Mouse (Mus musculus): ENCODE data around the gene Hk3. TPM values are rescaled to one million over a fixed set of nuclear protein-coding genes. Genes with fewer than 3 reads are reported as not detected.

The Hk3 gene
- total RNA-seq (2021): 1 to 10 TPM; 1.1 to 2.6 TPM
- long read RNA-seq, experiment 1, partial matches to known transcripts: 0 of 3 reads
- long read RNA-seq, experiment 1, other reads (novel, unspliced or antisense): 0 of 3 reads
- long read RNA-seq, experiment 2, partial matches to known transcripts: 0 of 5 reads
- long read RNA-seq, experiment 2, other reads (novel, unspliced or antisense): 1 of 5 reads

DNA sequence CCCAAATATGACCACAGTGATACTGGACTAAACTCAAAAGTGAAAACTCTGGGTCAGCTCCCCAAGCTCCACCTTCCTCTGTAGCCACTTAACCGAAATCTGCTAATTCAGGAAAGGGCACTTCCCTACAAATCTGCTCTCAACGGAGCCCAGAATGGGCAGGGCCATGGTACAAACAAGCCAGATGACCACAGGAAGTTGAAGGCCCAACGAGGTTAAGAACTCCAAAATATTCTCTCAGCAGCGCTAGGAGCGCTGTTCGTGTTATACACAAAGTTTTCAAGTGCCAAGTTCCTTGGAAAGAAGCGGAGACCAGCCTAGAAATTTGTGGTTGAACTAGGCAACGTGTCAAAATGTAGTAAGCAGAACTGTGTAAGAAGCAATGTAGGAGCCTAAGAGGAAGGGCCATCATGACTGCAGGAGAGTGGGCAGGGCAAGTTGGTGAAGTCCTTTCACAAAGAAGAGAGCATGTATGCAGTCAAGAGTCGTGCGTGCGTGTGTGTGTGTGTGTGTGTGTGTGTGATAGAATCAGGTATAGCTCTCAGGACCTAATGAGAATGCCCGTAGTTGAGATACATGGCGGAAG lies at the start of gene Hk3:
Hk3 (minus strand) TSS at position 192 of the 586 bp plus-strand sequence.
- DNase-seq (ENCODE audit: low spot score in 2 of 2): no peak

DNA sequence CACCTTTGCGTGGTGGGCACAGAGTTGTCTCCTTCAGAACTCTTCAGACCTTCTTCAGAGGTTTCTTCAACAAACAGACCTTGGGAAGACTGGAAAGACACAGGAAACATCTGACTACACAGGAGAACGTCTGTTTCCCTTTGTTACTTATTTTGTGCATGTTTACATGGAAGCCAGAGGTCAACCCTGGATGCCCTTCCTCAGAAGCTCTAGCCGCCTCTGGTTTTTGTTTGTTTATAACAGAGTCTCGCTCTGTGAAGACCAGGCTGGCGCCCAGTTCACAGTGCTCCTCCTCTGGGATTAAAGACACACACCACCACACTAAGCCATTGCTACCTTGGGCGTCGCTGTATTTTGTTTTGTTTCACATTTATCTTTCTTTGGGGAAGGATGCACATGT lies 48.5 kb upstream of the Hk3 start:
- DNase-seq (ENCODE audit: low spot score in 2 of 2): no peak

DNA sequence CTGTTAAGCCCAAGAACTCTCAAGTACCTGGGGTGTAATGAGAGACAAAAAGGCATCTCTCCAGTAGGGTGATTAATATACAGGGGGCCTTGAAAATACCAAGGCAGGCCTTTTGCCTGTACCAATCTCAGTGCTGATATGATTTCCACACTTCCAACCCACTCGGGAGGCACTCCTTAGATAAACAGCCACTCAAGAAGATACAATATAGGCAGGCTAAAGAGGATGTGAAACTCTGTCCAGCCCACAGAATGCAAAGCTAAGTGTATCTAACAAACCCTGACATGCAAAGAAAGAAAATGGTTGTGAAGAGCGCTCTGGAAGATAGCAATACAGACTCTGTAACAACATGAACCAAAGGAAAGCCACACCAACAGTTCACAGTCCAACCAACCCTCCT lies 42.1 kb upstream of the Hk3 start:
- no peak for DNase-seq (ENCODE audit: low spot score in 2 of 2)

DNA sequence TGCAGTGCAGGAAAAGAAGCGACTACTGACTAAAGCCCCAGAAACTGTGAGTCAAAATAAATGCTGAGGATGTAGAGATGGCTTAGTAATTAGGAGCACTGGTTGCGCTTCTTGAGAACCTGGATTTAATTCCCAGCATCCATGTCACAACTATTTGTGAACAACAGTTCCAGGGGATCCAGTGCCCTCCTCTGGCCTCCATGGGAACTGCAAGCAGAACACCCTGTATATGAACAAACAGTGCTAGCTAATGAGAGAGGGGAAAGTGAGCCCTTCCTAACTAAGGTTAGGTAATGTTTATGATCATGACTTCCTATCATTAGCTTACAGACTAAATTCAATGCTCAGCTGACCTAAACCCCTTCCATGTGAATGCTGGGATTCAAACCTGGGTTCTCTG lies 36.9 kb upstream of the Hk3 start:
- DNase-seq (ENCODE audit: low spot score in 2 of 2): peak in 1 of 2 experiments; percentile 25

- DNase-seq (ENCODE audit: low spot score in 2 of 2): no peak
These were observed 26.5 kb upstream of the Hk3 start for GRCm38 (mm10) chr13:55047706-55048105.

- no peak for DNase-seq (ENCODE audit: low spot score in 2 of 2)
These were observed 18.8 kb upstream of the Hk3 start for GRCm38 (mm10) chr13:55040016-55040415.

GRCm38 (mm10) chr13:55024215-55024614 lies 3.0 kb upstream of the Hk3 start:
- DNase-seq (ENCODE audit: low spot score in 2 of 2): no peak

GRCm38 (mm10) chr13:55022715-55023114 lies 1.5 kb upstream of the Hk3 start:
- peak in 1 of 2 experiments; percentile 26 for DNase-seq (ENCODE audit: low spot score in 2 of 2)

DNA sequence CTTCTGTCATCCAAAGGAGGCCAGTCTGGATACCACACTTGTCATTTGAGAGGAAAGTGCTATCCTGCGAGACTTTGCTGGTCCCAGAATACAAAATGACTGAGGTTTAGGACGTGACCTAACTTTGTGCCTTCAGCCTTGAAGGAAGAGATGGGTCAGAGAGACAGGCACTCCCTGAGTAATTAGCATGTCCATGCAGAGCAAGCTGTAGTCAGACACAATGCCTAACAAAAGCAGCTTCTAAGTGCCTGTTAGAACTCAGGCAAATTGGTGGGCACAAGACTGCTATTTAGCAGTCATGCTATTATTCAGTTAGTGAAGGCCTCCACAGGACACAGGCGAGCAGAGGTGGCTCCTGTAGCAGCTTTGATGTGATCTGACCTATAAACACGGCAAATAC lies 1.1 kb upstream of the Hk3 start:
- DNase-seq (ENCODE audit: low spot score in 2 of 2): no peak

DNA sequence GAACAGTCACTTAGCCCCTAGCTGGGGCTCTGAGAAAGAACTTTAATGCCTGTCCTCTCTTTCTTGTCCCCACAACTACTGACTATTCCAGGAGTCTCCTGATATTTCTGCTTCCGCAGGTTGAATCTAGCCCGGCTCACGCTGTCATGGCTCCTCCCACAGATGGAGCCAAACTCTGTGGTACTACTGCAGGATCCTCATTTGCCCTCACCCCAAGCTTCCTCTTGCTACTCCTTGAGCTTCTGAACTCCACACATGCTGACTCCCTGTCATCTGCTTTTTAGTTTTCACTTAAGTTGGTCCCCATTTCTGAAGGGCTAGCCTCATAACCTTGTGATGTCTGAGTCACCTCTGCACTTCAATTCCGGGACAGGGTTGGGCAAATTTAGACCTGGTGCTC lies 1.1 kb downstream of the Hk3 start:
- DNase-seq (ENCODE audit: low spot score in 2 of 2): no peak

GRCm38 (mm10) chr13:55019181-55019580 lies 2.0 kb downstream of the Hk3 start:
- DNase-seq (ENCODE audit: low spot score in 2 of 2): no peak

- no peak for DNase-seq (ENCODE audit: low spot score in 2 of 2)
These were observed 2.5 kb downstream of the Hk3 start for GRCm38 (mm10) chr13:55018700-55019099.

GRCm38 (mm10) chr13:55017898-55018599 lies 3.1 kb downstream of the Hk3 start:
- no peak for DNase-seq (ENCODE audit: low spot score in 2 of 2)

DNA sequence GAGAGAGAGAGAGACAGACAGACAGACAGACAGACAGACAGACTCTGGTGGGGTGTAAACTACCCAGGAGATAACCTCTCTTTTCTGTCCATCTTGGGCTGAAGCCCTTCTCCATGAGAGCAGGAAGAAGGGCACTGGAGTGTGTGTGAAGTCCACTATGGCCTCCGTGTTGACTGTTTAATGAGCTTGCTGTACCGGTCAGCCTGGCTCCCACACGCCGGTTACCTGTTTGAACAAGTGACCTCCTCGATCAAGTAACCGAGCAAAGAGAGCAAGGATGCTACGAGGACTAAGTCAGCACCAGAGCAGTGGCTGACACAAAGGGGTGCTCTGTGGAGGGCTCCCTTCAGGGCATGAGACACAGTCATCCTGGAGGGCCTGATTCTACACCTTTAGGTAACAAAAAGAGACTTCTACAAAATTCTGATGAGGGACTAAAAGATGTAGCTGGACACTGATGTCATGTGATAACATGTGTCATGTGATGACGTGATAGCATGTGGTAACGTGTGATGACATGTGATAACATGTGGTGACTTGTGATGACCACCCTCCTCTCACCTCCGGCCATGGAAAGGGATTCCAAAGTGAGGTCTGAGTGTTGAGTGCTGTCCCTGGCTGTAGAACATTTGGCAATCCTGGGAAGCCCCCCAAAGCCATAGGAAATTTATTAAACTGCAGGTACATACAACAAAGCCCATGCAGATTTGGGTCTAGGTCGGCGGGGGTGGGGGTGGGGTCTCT lies 3.9 kb downstream of the Hk3 start:
- DNase-seq (ENCODE audit: low spot score in 2 of 2): no peak

DNA sequence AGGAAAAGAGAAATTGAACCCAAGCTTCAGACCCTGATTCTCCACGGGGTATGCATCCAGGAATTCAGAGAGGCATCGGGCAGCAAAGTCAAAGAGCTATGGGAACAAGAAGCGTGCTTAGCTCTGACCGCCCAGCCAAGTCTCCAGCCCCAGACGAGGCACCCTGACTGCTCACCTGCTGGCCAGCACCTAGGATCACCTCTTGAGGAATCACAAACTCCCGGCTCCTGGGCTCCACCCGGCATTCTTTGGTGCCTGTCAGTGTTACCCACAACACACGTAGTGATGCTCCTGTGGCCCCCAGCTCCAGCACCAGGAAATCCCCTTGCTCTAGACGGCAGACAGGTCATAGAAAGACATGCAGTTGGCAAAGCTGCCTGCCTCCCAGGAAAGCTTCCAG lies 6.7 kb downstream of the Hk3 start:
- DNase-seq (ENCODE audit: low spot score in 2 of 2): no peak

DNA sequence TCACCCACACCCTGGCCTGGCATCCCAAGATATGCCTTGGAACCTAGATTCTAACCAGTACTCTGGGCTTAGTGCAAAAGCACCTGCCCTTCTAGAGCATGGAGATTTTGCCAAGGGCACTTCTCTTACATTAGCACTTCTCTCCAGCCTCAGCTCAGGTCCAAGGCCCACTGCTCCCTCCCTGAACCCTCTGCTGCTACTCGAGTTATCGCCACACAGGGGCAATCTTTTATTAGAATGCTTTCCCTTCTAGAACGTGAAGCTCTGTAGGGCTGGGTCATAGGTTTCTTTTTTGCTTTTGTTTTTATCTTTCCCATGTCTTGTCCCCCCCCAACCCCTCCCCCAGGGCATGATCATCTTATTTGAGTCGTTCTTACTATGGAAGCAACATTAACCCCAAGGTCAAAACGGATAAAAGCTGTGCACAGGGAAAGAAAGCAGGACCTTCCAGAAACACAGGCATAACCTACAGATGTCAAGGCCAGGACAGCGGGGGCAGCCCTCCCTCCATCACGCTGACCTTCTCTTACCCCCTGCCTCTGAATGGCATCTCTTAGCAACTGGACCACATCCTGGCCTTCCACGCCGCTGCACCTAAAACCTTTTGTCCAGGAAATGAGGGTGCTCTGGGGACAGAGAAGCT lies 7.4 kb downstream of the Hk3 start:
- no peak for DNase-seq (ENCODE audit: low spot score in 2 of 2)

DNA sequence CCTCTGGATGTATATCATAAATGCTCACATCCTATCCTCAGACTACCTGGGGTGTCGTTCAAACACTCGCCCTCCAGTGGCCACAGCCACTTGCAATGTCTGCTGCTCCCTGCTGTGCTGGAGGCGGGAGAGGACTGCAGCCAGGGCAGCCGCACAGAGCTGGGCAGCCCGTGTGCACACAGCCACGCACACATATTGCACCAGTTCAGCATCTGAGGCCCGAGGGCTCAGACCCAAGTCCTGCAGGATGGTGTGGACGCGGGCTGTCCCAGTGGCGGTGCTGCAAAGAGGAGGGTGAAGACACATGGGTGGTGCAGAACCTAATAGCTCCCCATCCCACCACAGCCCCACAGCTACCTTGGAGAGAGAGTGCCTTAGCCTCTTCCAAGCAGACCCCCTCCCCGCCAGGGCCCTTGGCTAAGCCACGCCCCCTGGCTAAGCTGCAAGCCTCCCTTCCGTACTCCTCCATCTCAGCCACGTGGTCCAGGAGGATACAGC lies 9.2 kb downstream of the Hk3 start:
- DNase-seq (ENCODE audit: low spot score in 2 of 2): no peak

GRCm38 (mm10) chr13:55011103-55011502 lies 10.1 kb downstream of the Hk3 start:
- DNase-seq (ENCODE audit: low spot score in 2 of 2): no peak

GRCm38 (mm10) chr13:55008589-55008988 lies 12.6 kb downstream of the Hk3 start:
- no peak for DNase-seq (ENCODE audit: low spot score in 2 of 2)

- no peak for DNase-seq (ENCODE audit: low spot score in 2 of 2)
These were observed 14.8 kb downstream of the Hk3 start for GRCm38 (mm10) chr13:55006415-55006742.

DNA sequence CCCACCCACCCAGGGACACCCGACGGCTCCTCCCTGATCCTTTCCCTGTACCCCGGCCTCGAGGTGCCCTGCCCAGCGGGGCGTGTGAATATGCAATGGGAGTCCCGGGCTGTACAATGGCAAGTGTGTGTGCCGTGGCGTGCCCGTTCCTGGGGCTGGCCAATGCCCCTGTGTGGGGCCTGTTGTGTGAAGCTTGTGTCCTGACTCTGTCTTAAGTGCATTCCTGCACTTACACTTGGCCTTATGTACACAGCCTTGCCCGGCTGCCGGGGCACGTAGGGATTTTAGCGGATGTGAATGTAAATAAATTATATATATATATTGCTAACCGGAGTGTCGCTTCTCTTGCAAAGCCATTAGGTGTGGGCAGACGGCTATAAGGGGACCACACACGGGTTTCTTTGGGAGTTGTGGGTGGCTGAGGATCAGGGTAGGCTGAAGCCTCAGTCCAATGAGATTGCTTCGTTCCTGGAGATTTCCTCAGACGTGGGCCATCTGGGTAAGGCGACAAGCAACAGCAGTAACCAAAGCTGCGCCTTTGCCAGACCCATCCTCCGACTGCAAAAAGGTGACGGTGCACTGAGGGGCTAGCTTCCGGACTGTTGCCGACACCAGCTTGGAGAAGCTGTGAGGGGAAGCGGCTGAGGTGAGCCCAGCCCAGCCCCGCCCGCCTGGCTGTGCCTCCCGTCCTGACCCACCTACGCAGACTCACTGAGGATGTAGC lies 15.3 kb downstream of the Hk3 start:
- DNase-seq (ENCODE audit: low spot score in 2 of 2): no peak
